Mouse (Mus musculus): ENCODE measurements around the gene Dnajc4.

The Dnajc4 gene
- long read RNA-seq, experiment 1, transcript Dnajc4-201 (6 exons, 1,074 nt) = major isoform, 10 of 32 reads
- long read RNA-seq, experiment 1, partial matches to known transcripts = 3 of 32 reads
- long read RNA-seq, experiment 1, other reads (novel, unspliced or antisense) = 15 of 32 reads
- long read RNA-seq, experiment 2, transcript Dnajc4-201 (6 exons, 1,074 nt) = major isoform, 16 of 43 reads
- long read RNA-seq, experiment 2, partial matches to known transcripts = 0 of 43 reads
- long read RNA-seq, experiment 2, other reads (novel, unspliced or antisense) = 24 of 43 reads

DNA sequence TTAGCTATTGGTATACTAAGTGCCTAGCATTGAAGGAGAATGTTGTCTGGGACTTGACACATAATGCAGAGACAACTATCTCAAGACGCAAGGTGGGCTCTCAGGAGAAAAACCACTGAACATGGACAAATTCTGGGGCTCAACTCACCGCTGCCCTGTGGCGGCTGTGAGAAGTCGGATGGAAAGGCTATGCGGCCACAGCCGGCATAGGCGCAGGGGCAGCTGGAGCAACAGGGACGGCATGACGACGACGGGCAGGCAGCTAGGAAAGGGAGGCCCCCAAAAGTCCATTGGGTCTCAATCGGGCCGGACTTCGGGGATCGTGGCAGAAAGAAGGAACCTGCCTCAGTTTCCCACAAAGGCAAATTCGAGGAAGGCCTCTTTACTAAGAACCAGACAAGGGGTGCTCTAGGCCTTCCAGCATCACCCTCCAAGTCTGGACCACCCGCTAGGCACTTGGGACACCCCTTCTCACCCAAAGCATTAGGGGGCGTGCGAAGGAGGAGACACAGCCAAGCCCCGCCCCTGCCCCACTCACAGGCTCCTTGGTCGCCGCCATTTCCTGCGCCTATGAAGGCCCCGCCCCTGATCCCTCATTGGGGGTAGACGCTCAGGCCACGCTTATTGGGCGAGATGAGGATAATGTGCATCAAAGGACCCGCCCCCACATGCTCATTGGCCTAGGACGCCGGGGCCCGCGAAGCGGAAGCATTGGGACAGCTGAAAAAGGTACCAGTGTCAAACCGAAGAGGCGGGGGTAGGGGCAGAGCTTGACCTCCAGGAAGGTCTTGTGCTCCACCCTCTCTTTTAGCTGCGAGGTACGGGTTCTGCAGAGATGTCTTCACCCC, at the start of gene Dnajc4:
Dnajc4 (minus strand) TSS at position 562 of the 848 bp plus-strand sequence.
- intact Hi-C loops (cut with DNase I) = no loop called here

DNA sequence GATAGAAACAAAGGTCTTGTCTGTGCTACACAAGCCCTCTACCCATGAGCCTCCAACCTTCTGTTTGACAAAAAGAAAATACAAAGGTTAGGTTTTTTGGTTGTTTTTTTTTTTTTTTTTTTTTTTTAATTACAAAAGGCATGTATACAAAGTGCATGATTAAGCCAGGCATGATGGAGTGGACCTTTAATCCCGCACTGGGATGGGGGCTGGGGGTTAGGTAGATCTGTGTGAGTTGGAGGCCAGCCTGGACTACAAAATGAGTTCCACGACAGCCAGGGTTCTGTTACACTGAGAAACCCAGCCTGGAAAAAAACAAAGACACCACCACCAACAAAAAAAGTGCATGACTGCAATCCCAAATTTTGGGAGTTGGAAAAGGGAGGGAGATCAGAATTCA, 48.8 kb upstream of the Dnajc4 start:
- intact Hi-C loops (cut with DNase I) = no loop called here

DNA sequence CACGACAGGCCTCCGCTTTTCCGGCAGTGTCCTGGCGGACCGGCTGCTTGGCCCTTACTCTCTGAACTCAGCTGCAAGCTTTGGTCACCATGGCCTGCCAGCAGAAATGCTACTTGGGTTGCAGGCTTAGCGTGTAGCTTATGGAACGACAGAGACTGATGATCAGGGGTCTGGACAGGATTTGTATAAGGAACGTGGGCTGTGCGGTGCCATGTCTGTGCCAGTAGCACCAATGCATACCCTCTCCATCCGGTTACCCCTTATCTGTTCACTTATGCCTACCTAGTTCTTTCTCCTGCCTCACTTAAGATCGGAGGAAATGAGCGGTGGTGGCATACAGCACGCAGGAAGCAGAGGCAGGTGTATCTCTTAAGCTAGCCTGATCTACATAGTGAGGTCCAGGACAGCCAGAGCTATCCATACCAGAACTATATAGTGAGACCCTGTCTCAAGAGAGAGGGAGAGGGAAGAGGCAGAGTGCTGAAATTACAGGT, 48.3 kb upstream of the Dnajc4 start:
- intact Hi-C loops (cut with DNase I) = no loop called here

DNA sequence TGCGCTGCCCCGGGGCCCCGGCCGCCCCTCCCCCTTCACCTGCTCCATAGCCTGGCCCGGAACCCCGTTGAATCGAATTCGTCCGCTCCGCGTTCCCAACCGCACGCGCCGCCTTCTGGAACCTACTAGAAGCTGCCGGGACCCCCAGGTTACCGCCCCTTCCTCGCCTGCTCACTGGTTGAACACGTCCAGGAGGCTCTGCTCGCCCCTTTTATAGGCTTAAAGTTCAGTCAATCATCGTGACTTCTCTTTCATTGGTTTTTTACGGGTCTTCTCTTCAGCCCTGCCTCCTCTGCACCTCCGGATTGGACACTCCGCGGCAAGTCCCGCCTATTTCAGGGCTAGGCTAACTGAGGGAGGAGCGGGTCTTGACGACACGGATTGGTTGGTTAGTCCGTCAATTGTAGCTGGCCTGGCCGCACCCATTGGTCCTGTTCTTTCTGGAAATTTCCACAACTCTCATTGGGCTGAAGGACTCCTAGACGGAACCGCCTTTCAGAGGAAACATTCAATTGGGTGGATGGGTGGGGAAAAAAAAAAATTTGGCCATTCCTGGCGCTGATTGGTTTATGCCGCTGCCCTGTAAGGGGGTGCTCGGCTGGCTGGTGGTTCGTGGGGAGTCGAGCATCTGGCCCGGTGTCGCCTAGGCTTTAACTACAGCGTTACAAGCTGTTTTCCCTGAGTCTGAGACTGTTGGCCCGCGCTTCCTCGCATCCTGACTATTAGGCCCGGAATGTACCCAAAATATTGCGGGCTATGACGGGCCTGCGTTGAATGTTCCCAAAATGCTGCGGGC, 47.7 kb upstream of the Dnajc4 start, which contains the start of gene Stip1:
Stip1 (minus strand) TSS at position 127 of the 796 bp plus-strand sequence.
- intact Hi-C loops (cut with DNase I) = loop anchor here (5.0 kb wide), 1 partner anchor 43 kb away; the partner anchor contains the start of genes Nudt22 and Trpt1

DNA sequence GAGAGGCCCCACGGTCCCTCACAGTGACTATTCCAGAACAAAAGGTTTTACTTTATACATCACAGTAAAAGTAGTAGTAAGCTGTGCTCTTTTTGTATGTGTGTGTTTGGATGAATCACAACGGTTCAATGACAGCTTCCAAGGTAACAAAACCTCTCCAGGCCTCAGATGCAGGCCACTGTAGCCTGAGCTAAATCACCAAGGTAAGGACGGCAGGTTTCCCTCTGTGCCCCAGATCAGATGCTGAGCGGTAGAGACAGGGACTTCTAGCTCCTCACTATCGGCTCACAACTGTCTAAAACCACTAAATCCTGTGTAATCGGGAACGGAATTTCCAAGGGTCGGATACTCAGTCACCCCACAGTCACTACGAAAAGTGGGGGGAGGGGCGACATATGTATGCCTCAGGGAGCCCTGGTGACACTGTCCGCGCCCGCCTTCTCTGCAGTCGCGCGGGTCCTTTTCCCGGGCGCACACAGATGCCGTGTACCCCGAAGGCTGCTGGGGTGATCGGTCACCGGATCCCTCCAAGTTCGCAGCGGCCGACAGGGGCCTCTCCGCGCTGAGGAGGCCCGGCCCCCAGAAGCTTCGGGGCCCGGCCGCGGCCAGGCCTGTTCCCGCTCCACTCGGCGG, 46.8 kb upstream of the Dnajc4 start:
- intact Hi-C loops (cut with DNase I) = loop anchor here (5.0 kb wide), 1 partner anchor 42 kb away; the partner anchor contains the start of genes Nudt22 and Trpt1

DNA sequence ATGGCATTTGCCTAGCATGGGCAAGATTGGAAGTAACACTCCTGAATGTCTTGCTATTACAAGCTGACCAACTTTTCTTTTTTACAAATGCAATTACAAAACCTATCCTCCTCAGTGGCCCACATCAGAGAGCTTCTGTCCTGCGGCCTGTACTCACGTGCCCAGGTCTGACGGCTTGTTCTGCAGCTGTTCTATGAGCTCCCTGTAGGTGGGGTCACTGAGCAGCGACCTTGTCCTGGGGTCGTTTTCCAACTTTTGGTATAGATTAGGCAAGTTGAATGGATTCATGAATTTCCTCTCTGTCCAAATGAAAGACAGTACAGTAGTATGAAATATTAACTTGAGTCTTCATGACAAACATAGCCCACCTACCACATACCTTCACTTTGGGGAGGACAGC, 41.6 kb upstream of the Dnajc4 start:
- intact Hi-C loops (cut with DNase I) = no loop called here

DNA sequence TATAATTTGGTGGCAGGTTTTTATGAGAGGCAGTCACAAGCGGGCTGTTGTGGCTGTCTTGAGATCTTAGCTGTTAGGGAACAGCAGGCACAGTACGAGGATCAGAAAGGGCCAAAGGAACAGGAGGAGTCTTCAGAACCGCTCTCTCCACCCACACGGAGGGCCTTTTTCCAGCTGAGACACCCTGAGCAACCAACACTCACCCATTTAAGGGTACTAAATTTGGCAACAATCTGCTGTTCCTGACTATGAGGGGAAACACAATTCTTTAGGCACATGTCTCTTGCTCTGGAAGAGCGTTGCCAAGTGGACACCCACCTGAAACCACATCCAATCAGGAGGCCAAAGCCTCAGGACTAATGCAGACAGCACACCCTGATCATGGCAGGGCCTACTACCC, 37.2 kb upstream of the Dnajc4 start:
- intact Hi-C loops (cut with DNase I) = no loop called here

DNA sequence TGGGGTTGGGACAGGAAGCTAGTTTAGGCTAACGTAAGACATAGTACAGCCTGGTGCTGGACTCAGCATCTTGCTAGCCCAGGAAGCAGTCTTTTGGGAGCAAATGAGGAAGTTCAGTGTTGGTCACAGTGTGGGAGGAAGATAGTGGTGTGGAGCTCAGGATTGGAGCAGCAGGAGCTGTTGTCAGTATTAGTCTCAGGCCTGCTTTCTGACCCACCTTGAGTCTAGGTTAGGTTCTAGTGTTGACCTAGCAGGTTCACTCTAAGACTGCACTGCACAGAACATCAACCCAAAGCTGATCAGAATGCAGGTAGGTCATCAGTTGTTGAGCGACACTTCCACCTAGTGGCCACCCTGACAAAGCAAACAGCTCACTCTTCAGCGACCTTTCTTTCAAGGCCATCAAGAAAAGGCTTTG, 27.9 kb upstream of the Dnajc4 start:
- intact Hi-C loops (cut with DNase I) = no loop called here

DNA sequence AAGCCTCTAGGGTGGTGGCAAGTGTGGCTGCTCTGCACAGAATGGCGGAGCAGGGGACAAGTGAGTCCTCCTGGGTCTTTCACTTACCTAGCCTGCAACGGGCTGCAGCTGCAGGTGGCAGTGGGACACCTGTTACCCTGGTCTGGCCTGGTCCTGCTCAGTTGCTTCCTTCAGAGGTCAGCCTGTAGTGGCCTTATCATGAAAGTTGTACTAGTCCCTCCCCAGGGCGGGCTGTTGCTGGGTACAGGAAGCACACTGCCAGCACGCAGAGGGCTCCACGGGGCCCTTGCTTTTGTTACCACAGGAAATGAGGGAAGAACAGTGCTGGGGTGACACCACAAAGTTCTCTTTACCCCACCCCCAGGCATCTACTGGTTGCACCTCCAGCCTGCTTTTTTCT, 26.8 kb upstream of the Dnajc4 start, which contains the start of gene Fermt3:
Fermt3 (minus strand) TSS at position 279 of the 400 bp plus-strand sequence.
- intact Hi-C loops (cut with DNase I) = no loop called here

DNA sequence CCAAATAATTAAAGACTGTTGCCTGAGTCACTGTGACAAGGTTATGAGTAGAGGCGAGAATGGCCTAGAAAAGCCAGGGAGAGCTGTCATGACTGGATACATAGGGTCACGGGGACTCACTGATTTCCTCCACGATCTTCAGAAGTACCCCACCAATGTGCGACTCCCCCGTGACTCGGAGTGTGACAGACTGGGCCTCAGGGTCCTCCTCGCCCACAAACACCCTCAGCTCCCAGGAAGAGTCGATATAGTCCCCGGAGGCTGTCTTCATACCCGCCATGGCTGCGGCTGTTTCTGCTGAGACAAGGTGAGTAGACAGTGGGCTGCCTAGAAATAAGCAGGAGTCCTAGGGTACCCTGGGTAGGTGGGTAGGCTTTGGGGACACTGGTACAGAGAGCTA, 26.2 kb upstream of the Dnajc4 start:
- intact Hi-C loops (cut with DNase I) = no loop called here

DNA sequence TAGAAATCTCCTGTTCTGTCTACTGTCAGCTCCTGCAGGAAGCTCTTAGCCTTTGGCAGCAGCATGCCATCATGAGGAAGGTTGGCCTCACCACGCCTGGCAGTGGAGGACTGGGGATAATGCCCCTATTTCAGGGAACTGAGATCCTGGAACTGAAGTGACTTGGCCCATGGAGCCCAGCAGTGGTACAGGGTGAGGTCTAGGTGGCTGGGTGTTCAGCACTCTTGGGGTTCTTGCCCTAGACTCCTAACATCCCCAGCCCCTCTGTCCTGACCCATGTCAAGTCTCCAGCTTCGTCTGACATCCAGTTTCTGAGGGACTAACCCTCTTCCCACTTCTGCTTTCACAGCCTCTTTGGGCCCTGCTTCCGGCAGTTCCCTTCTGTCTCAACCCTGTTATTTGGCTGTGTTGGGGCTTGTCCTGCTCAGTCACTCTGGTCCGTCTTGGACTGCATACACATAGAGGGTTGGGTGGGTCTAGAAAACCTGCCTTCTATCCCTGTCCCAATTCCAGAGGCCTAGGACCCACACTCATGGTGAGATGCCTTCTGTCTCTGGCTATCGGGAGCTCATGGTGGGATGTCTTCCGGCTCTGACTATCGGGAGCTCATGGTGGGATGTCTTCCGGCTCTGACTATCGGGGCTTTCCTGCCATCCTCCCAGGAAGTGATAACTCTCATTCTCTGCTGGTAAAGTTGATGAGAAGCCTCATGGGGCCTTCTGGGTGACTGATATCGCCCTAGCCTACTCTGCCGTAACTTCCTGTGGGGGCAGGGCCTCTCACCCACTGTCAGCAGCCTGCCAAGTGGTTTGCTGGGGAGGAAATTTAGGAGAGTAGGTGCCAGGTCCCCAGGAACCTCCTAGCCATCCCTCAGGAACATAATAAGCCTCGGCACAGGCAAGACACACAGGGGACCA, 25.4 kb upstream of the Dnajc4 start:
- intact Hi-C loops (cut with DNase I) = no loop called here

DNA sequence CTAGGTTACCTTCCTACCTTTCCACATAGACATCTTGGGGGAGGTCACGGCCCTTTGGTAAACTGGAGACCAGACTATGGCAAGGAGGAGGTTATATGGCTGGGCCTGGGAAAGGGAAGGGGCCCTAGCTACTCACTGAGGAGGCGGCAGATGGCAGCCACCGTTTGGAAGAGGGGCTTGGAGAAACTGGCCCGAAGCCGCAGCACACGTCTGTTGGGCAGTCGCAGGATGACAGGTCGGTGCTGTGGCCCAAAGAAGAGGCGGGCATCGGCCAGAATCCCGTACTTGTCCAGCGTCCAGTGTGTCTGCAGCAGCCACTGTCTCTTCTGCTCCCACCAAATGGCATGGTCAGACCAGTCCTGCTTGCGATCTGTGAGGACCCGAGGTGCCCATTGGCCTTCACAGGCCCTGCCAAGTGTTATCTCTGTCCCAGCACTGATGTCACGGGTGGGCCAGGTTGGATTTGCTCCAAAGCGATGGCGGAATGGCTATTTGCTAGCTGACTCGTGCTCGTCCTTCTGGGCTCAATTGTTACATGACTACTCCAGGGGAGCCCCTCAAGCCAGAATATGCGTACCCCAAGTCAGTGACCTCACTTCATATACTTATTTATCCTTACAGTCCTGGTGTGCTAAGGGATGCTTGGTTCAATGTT, 22.2 kb upstream of the Dnajc4 start:
- intact Hi-C loops (cut with DNase I) = no loop called here

DNA sequence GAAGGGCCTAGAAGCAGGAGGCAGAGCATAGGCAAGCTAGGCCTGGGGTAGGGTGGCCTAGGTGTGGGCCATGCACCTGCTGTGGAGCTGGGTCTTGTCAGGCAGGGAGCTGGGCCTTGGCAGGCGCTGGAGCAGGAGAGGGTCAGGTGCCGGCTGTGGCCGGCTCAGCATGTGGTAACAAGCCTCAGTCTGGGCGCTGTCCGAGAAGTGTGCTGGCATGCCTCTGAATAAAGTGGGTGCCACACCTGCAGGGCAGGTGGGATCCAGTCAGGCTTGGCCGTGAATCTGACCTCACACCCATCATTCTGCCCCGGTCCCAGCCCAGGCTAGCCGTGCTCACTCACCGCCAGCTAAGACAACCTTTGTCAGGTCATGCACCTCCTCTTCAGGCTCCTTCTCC, 21.6 kb upstream of the Dnajc4 start:
- intact Hi-C loops (cut with DNase I) = loop anchor here (2.0 kb wide), 1 partner anchor 85 kb away; no protein-coding TSS in a partner anchor

DNA sequence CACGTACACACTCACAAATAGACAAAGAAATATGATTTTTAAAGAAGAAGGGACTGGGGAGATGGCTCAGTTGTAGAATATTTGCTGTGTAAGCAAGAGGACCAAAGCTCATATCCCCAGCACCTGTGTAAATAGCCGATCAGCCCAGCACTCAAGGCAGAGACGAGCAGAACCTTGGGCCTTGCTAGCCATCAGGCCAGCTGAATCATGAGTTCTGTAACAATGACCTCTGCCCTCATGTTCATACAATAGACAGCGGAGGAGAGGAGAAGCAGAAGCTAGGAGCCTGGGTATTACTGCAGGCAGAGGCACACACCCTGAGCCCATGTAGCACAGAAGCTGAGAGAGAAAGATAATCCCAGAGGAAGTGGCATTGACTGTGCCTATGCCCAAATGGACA, 20.1 kb upstream of the Dnajc4 start:
- intact Hi-C loops (cut with DNase I) = loop anchor here (2.0 kb wide), 1 partner anchor 84 kb away; no protein-coding TSS in a partner anchor

DNA sequence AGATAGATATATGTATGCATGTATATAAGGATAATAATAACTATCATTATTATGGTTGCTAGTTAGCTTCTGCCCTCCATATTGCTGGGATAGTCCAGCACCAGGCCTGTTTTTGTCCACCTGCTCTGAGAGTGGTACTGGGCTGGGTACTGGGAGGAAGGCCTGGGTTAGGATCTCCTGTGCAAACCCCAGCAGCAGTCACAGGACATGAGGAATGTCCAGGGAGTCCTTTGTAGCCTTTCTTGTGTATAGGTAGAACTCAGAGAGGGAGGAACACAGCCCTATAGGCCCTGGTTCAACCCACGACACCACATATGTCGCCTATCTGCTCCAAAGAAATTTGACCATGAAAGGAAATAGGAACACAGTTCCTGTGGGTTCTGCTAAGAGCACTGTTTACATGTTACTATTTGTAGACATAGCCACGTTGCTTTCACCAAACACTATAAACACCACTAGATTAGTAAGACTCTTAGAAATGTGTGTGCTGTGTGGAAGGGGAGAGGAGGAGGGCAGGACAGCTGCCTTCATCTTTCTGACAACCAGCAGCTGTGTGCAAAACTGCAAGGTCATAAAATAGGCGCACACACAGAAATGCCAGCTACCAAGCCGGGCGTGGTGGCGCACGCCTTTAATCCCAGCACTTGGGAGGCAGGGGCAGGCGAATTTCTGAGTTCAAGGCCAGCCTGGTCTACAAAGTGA, 14.7 kb upstream of the Dnajc4 start:
- intact Hi-C loops (cut with DNase I) = no loop called here

DNA sequence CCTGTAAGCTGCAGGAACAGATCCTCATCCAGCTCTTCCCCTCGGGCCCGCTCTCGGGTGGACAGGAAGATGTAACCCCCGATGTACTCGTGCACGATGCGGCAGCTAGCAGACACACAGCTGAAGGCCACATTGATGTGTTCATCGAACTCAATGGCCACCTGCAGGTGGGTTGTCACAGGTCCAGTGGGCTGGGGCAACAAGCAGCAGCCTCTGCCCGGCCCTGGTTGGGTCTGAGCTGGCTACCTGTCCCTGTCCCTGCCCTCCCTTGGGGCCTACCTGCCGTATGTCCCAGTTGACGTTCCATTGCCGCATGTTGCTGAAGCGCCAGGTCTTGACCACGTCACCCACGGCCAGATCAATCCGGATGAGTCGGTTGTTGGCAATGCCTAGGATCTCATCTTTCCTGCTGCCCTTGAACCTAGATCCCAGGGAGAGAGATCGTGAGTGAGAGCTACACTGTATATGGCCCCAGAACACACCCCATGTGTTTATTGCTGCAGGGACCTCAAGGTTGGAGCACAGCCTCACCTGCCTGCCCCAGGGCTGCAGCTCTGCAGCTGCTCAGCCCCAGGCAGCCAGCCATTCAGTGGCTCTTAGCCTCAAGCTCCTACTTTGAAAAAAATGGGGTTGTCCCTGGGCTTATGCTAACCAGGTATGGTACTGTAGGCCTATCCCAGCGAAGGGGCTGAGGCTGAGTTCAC, 7.1 kb upstream of the Dnajc4 start:
- intact Hi-C loops (cut with DNase I) = loop anchor here (5.0 kb wide), 1 partner anchor 38 kb away; the partner anchor contains the start of gene Stip1

DNA sequence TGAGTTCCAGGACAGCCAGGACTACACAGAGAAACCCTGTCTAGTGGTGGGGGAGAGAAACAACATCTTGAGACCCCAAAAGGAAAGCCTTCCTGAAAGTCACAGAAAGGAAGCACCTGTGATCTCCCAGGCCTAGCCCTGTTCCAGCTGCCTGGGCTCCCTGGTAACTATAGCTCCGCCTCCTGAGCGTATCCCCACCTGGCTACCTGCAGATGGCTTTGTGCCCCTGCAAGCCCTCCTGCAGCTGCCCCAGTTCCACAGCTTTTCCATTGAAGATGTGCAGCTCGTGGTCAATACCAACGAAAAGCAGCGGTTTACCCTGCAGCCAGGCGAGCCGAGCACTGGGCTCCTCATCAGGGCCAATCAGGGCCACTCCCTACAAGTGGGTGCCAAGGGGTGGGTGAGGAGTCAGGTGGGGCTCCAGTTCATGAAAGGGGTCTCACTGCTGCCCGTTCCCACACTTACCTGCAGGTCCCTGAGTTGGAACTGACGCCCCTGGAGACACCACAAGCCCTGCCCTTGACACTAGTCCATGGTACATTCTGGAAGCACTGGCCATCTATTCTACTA, 5.4 kb upstream of the Dnajc4 start:
- intact Hi-C loops (cut with DNase I) = loop anchor here (5.0 kb wide), 1 partner anchor 39 kb away; the partner anchor contains the start of gene Stip1

All from adrenal gland (tissue).